Mouse (Mus musculus) intestine, embryonic 14.5 days (tissue): ENCODE measurements around the gene Insc. TPM values are rescaled to one million over a fixed set of nuclear protein-coding genes. Genes with fewer than 3 reads are reported as not detected.

Source experiments
- ATAC-seq: fragments of 200-750 bp; cut with Nextera tagmentation; replicated peaks from 2 replicates; pipeline ENCODE4 v1.8.0; 2017; ENCODE audit warnings: low read depth, moderate number of reproducible peaks, moderate TSS enrichment, moderate library complexity; ENCODE audit not compliant: low FRiP score, low TSS enrichment
- DNase-seq: peaks from one replicate; pipeline ENCODE4 v3.0.0-alpha.2; 2018; ENCODE audit warnings: low spot score
- H3K27ac ChIP-seq: fragments of 300-500 bp; sonication (generic); 2 replicates; pipeline ENCODE4 v1.5.1; 2014; ENCODE audit warnings: low read depth, mild to moderate bottlenecking, control low read depth
- H3K27me3 ChIP-seq: fragments of 300-500 bp; sonication (generic); replicated peaks from 2 replicates; pipeline ENCODE4 v1.6.1; 2014; ENCODE audit warnings: low read length, control low read depth; ENCODE audit not compliant: control insufficient read depth, insufficient read depth
- H3K36me3 ChIP-seq: fragments of 300-500 bp; sonication (generic); 2 replicates; pipeline ENCODE4 v1.6.1; 2014; ENCODE audit warnings: low read length, control low read depth; ENCODE audit not compliant: control insufficient read depth, insufficient read depth
- H3K4me1 ChIP-seq: fragments of 300-500 bp; sonication (generic); replicated peaks from 2 replicates; pipeline ENCODE4 v1.6.1; 2014; ENCODE audit warnings: low read length, control low read depth, mixed read lengths; ENCODE audit not compliant: control insufficient read depth, insufficient read depth
- H3K4me2 ChIP-seq: fragments of 300-500 bp; sonication (generic); 2 replicates; pipeline ENCODE4 v1.6.1; 2014; ENCODE audit warnings: low read length
- H3K4me3 ChIP-seq: fragments of 300-500 bp; sonication (generic); 2 replicates; pipeline ENCODE4 v1.5.1; 2014; ENCODE audit warnings: low read depth, low read length, control low read depth, mixed read lengths
- H3K9ac ChIP-seq: fragments of 300-500 bp; sonication (generic); 2 replicates; pipeline ENCODE4 v1.6.1; 2014; ENCODE audit warnings: mild to moderate bottlenecking, low read length
- H3K9me3 ChIP-seq: fragments of 300-500 bp; sonication (generic); 2 replicates; pipeline ENCODE4 v1.6.1; 2016; ENCODE audit warnings: low read length, control low read depth; ENCODE audit not compliant: control insufficient read depth
- WGBS: fragments of 180-500 bp; shearing (Covaris S2); extraction: QIAGEN DNeasy Blood & Tissue Kit; methylation state at CpG from one replicate; pipeline ENCODE4 v1.1.7; 2014; 5-methylcytosine and 5-hydroxymethylcytosine counted together
- polyA plus RNA-seq: library from polyadenylated mRNA; unstranded; fragments of >200 nt; fragmentation: Nextera tagmentation; extraction: Ambion mirVana; gene quantifications from 2 replicates; pipeline ENCODE4 v1.2.1, GENCODE M21; 2014

Insc gene
- polyA plus RNA-seq, 1 experiment from 2014 or later: 20.8 TPM

DNA sequence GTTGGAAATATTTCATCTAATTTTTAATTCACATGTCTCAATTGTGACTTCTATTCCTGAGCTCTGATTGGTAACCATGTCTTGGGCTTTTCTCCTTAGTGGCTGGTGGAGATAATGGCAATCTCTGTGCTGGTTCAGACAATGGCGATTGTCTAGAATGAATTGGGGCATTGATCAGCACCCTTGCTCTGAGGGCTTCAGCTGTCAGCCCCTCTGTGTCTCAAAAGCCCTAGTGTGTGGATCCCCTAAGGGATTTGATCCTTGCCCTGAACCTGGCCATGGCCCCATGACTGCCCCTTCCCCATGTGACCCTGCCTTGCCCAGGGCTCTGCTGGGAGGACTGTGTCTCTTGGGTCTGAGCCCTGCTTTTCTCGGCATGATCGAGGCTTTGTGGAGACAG is 4.1 kb downstream of the Insc start:
- DNase-seq (no peak), ATAC-seq (peak; percentile 28; the same call in 1 of the 2 replicates)
- 79% methylated on average over 3 of the region's 3 CpGs for WGBS

DNA sequence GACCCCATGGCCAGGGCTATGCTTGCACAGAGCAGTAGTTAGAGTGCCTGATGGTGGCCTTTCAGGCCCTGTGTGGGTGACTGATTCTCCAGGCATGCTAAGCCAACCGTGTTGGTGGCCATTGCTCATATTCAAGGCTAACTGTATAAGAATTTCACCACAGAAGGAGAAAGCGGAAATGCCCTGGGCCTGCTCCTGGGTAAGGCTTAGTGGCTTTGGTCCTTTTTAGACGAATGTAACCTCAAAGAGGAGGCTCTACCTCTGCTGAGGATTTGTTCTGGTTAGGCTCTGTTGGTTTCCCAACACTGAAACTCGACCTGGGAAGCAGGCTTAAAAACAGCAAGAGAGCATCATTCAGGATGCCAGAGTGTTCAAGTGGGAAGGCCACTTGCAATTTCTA is 4.7 kb downstream of the Insc start:
- Histone ChIP-seq H3K27me3 (no peaks in the 10 kb centered on the region), H3K4me3 (no peak overlapping the region), H3K4me2 (no peak overlapping the region), H3K9ac (no peak overlapping the region), H3K9me3 (no peaks in the 10 kb centered on the region), H3K4me1 (peaks cover 6% of the 10 kb centered on the region), H3K36me3 (no peaks in the 10 kb centered on the region), H3K27ac (no peak overlapping the region)
- DNase-seq: no peak
- ATAC-seq: no peak
- WGBS: 64% methylated on average over 4 of the region's 4 CpGs

More for the DNA sequence above, 4.1 kb downstream of the Insc start:
- Histone ChIP-seq H3K4me1 (peaks cover 6% of the 10 kb centered on the region), H3K27ac (no peak overlapping the region), H3K9me3 (no peaks in the 10 kb centered on the region), H3K27me3 (no peaks in the 10 kb centered on the region), H3K4me2 (no peak overlapping the region), H3K36me3 (no peaks in the 10 kb centered on the region), H3K4me3 (no peak overlapping the region), H3K9ac (no peak overlapping the region)

DNA sequence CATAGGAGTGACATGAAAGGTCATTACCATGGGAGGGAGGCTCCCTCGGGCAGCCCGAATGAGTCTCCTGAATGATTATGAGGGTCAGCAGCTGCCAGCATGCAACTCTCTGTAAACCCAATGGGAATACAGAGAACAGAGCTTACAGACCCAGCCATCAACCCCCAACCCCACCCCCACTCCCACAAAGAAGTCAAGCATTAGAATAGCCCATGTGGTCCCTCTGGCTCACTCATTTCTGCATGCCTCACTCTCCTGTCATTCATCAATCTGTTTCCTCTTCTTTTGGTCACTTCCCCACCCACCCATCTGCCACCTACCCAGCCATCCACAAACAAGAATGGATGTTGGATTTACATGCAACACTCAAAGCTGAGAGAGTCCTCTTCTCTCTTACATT is 10.0 kb downstream of the Insc start:
- no peaks in the 10 kb centered on the region for H3K27me3 ChIP-seq
- no peak for ATAC-seq
- no peak overlapping the region for H3K27ac ChIP-seq
- H3K4me1 ChIP-seq: peaks cover 3% of the 10 kb centered on the region; the same call in 1 of the 2 replicates
- H3K9me3 ChIP-seq: no peaks in the 10 kb centered on the region
- WGBS: 68% methylated on average over 2 of the region's 2 CpGs
- H3K36me3 ChIP-seq: no peaks in the 10 kb centered on the region
- H3K4me2 ChIP-seq: no peak overlapping the region
- H3K4me3 ChIP-seq: no peak overlapping the region
- no peak overlapping the region for H3K9ac ChIP-seq
- no peak for DNase-seq

DNA sequence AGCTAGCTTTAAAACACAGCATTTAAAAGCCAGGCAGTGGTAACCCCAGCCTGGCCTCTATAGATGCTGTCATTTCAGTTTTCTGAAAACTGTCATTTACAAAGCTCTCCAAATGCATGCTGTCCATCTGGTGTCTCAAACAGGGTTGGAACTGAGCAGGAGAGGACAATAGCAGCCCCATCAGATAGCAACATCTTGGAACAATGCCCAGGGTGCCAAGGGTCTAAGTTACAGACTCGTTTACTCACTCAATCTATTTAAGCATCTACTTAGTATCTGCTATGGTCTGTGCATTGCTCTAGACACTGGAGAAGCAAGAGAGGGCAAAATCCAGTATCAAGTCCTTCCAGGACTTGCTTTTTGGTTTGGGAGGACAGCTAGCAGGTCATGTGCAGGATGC is 10.7 kb downstream of the Insc start:
- no peaks in the 10 kb centered on the region for H3K9me3 ChIP-seq
- DNase-seq (no peak), ATAC-seq (no peak)
- no peak overlapping the region for H3K4me2 ChIP-seq
- H3K27me3 ChIP-seq: no peaks in the 10 kb centered on the region
- H3K9ac ChIP-seq: no peak overlapping the region
- no peak overlapping the region for H3K4me3 ChIP-seq
- H3K27ac ChIP-seq: no peak overlapping the region
- no peaks in the 10 kb centered on the region for H3K36me3 ChIP-seq
- peaks cover 3% of the 10 kb centered on the region; the same call in 1 of the 2 replicates for H3K4me1 ChIP-seq
- WGBS: 43% methylated on average over 1 of the region's 1 CpGs

DNA sequence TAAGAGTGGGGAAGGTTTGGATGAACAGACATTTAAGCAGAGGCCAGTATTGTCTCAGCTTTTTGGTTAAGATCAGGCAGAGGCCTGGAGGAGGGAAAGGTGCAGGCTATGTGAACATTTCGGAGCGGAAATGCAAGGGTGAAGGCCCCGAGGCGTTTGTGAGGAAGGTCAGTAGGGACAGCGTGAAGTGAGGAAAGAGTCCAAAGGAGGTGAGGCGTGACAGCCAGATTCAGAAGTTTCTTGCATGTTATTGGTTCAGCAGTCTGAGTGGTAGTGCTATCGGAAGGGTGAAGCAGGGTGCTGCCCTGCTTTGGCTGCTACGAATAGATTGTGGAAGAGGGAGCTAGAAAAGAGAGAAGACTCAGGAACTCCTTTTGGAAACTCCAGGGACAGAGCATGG is 11.1 kb downstream of the Insc start:
- Histone ChIP-seq H3K36me3 (no peaks in the 10 kb centered on the region), H3K4me3 (no peak overlapping the region), H3K27me3 (no peaks in the 10 kb centered on the region), H3K9ac (no peak overlapping the region), H3K4me2 (no peak overlapping the region), H3K27ac (no peak overlapping the region), H3K4me1 (peaks cover 3% of the 10 kb centered on the region; the same call in 1 of the 2 replicates), H3K9me3 (no peaks in the 10 kb centered on the region)
- DNase-seq: no peak
- 90% methylated on average over 8 of the region's 8 CpGs for WGBS
- ATAC-seq: no peak

DNA sequence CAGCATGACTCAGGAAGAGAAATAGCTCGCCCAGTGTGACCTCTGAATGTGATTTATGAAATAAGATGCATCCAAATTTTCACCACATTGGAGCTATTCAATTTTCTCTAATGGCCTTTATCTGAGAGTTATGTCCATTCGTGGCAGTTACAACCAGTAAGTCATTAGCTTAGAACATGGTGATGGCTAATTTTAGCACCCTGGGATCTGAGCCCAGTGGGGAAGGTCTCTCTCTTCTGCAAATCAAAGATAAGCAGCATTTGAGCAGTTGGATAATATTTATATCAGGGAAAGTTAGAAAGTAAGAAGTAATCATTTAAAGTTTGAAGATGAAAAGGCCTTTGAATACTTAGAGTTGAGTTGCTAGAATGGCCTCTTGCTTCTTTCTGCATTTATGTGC is 19.2 kb downstream of the Insc start:
- H3K36me3 ChIP-seq: no peaks in the 10 kb centered on the region
- H3K9ac ChIP-seq: no peak overlapping the region
- DNase-seq (no peak), ATAC-seq (no peak)
- H3K4me2 ChIP-seq: no peak overlapping the region
- no peak overlapping the region for H3K27ac ChIP-seq
- H3K9me3 ChIP-seq: no peaks in the 10 kb centered on the region
- WGBS: 65% methylated on average over 2 of the region's 2 CpGs
- no peaks in the 10 kb centered on the region for H3K4me1 ChIP-seq
- H3K27me3 ChIP-seq: no peaks in the 10 kb centered on the region
- H3K4me3 ChIP-seq: no peak overlapping the region

DNA sequence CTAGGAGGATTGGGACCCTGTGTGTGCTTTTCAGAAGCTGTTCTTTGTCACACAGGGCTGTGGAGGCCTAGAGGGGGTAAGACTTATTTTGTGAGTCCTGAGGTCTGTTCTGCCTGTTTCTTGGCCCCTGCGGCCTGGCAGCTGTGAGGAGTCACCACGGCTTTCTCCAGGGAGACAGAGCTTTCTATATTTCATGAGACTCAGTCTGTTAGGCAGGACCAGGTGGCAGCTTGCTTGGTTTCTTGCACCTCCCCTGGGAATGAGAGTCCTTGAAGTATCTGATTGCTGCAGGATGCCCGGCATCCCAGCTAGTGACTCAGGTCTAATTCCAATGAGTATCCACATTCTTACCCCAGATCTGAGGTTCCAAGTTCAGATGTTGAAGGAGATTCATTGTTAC is 21.8 kb downstream of the Insc start:
- WGBS: 79% methylated on average over 3 of the region's 3 CpGs
- no peaks in the 10 kb centered on the region for H3K36me3 ChIP-seq
- H3K4me2 ChIP-seq: no peak overlapping the region

DNA sequence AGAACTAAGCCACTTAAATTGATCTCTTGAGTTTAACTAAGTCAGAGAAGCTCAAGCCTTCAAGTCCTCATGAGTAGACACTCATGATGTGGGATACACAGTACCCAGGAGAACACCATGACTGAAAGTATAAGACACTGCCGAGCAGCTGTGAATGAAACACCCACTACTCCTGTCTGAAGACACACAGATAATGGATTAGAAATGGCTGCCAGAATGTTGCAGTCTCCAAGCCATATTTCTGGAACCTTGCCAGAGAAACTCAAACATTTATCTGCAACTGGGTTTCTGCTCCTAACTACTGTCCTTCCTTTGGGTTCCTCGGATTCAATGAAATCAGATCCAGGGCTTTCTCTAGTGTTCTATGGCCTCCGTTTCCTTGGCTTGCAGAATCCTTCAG is 23.0 kb downstream of the Insc start:
- Histone ChIP-seq H3K4me1 (no peaks in the 10 kb centered on the region), H3K4me3 (no peak overlapping the region), H3K9ac (no peak overlapping the region), H3K9me3 (no peaks in the 10 kb centered on the region), H3K4me2 (no peak overlapping the region), H3K36me3 (no peaks in the 10 kb centered on the region), H3K27me3 (no peaks in the 10 kb centered on the region), H3K27ac (no peak overlapping the region)
- 59% methylated on average over 3 of the region's 3 CpGs for WGBS
- DNase-seq (no peak), ATAC-seq (no peak)

More for the DNA sequence above, 21.8 kb downstream of the Insc start:
- Histone ChIP-seq H3K9ac (no peak overlapping the region), H3K9me3 (no peaks in the 10 kb centered on the region), H3K4me3 (no peak overlapping the region), H3K27ac (no peak overlapping the region), H3K4me1 (no peaks in the 10 kb centered on the region), H3K27me3 (no peaks in the 10 kb centered on the region)
- DNase-seq (no peak), ATAC-seq (no peak)

DNA sequence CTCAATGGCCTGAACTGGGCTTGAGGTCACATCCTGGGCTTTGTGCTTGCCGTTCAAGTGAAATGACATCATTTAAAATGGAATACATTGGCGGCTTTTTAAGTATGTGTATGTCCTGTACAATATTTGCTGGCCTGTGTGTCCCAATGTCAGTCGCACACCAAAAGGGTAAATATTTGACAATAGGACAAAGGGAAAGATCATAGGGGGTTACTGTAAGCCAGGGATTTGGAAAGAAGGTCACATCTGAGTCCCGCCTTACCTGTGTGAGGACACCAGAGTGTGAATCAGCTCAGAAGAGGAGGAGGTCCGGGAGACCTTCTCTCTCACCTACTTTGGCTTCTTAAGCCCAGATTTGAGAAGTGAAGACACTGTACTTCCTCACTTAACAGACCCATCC is 25.0 kb downstream of the Insc start:
- ATAC-seq (no peak), DNase-seq (no peak)
- Histone ChIP-seq H3K27ac (no peak overlapping the region), H3K27me3 (no peaks in the 10 kb centered on the region), H3K9ac (no peak overlapping the region), H3K36me3 (no peaks in the 10 kb centered on the region), H3K4me1 (no peaks in the 10 kb centered on the region), H3K9me3 (no peaks in the 10 kb centered on the region), H3K4me3 (no peak overlapping the region), H3K4me2 (no peak overlapping the region)
- 87% methylated on average over 5 of the region's 5 CpGs for WGBS
